Mouse (Mus musculus) neural tube, embryonic 14.5 days (tissue): Measurements from ENCODE around the gene Obscn. TPM values are rescaled to one million over a fixed set of nuclear protein-coding genes. Genes with fewer than 3 reads are reported as not detected.

ENCODE experiments used
- ATAC-seq: fragments of 200-750 bp; cut with Nextera tagmentation; 2 replicates; pipeline ENCODE4 v1.8.0; 2017; ENCODE audit warnings: low read depth, mild to moderate bottlenecking, moderate TSS enrichment, moderate library complexity
- H3K27ac ChIP-seq: fragments of 300-500 bp; sonication (generic); 2 replicates; pipeline ENCODE4 v1.5.1; 2014; ENCODE audit warnings: low read depth, mild to moderate bottlenecking, control low read depth, low read length, moderate library complexity, mixed read lengths
- H3K27me3 ChIP-seq: fragments of 300-500 bp; sonication (generic); 2 replicates; pipeline ENCODE4 v1.6.1; 2014; ENCODE audit warnings: low read length; ENCODE audit not compliant: control insufficient read depth, insufficient read depth
- H3K36me3 ChIP-seq: fragments of 300-500 bp; sonication (generic); 2 replicates; pipeline ENCODE4 v1.6.1; 2014; ENCODE audit warnings: low read length, mixed read lengths; ENCODE audit not compliant: control insufficient read depth, insufficient read depth
- H3K4me1 ChIP-seq: fragments of 300-500 bp; sonication (generic); 2 replicates; pipeline ENCODE4 v1.6.1; 2014; ENCODE audit warnings: low read length; ENCODE audit not compliant: control insufficient read depth, insufficient read depth
- H3K4me2 ChIP-seq: fragments of 300-500 bp; sonication (generic); 2 replicates; pipeline ENCODE4 v1.6.1; 2014; ENCODE audit warnings: mild to moderate bottlenecking, low read depth, low read length, control low read depth
- H3K4me3 ChIP-seq: fragments of 300-500 bp; sonication (generic); 2 replicates; pipeline ENCODE4 v1.5.1; 2014; ENCODE audit warnings: low read depth, low read length, control low read depth, mixed read lengths
- H3K9ac ChIP-seq: fragments of 300-500 bp; sonication (generic); replicated peaks from 2 replicates; pipeline ENCODE4 v1.6.1; 2014; ENCODE audit warnings: low read depth, mild to moderate bottlenecking, control low read depth, low read length, mixed read lengths
- H3K9me3 ChIP-seq: fragments of 300-500 bp; sonication (generic); 2 replicates; pipeline ENCODE4 v1.6.1; 2016; ENCODE audit warnings: low read length; ENCODE audit not compliant: control insufficient read depth
- WGBS: fragments of 180-500 bp; shearing (Covaris S2); extraction: QIAGEN DNeasy Blood & Tissue Kit; methylation state at CpG from one replicate; pipeline ENCODE4 v1.1.7; 2014; 5-methylcytosine and 5-hydroxymethylcytosine counted together
- polyA plus RNA-seq: library from polyadenylated mRNA; unstranded; fragments of >200 nt; fragmentation: Nextera tagmentation; extraction: Ambion mirVana; gene quantifications from 2 replicates; pipeline ENCODE4 v1.2.1, GENCODE M21; 2014

Gene Obscn
- polyA plus RNA-seq, 1 experiment from 2014 or later, result 0.74 TPM

GRCm38 (mm10) chr11:59165616-59166241 is 29.5 kb upstream of the Obscn start:
- Histone ChIP-seq H3K36me3 (no peaks in the 10 kb centered on the region), H3K4me2 (no peak overlapping the region), H3K4me3 (no peak overlapping the region), H3K9me3 (no peaks in the 10 kb centered on the region), H3K27me3 (no peaks in the 10 kb centered on the region), H3K9ac (no peak overlapping the region), H3K27ac (no peak overlapping the region), H3K4me1 (peaks cover 9% of the 10 kb centered on the region)
- 49% methylated on average over 2 of the region's 2 CpGs for WGBS
- no peak for ATAC-seq

- no peaks in the 10 kb centered on the region for H3K9me3 ChIP-seq
- no peaks in the 10 kb centered on the region for H3K27me3 ChIP-seq
- peaks cover 9% of the 10 kb centered on the region for H3K4me1 ChIP-seq
- no peak overlapping the region for H3K27ac ChIP-seq
- ATAC-seq, result no peak
- H3K4me2 ChIP-seq, result 0 out of 2 replicates have a peak overlapping the region, but pooled peaks have one; percentile 68
- no peak overlapping the region; the same call in 1 of the 2 replicates for H3K4me3 ChIP-seq
- no peak overlapping the region for H3K9ac ChIP-seq
- no peaks in the 10 kb centered on the region for H3K36me3 ChIP-seq
- 86% methylated on average over 9 of the region's 9 CpGs for WGBS
These were observed 28.2 kb upstream of the Obscn start for GRCm38 (mm10) chr11:59164384-59164783.

GRCm38 (mm10) chr11:59163255-59164236 is 27.3 kb upstream of the Obscn start, which contains the start of gene Iba57:
Iba57 (minus strand) TSS chr11:59163739.
- 4% methylated on average over 60 of the region's 68 CpGs for WGBS
- H3K4me2 ChIP-seq, result peak within 1 kb of the TSS; percentile 68

GRCm38 (mm10) chr11:59162443-59163254 is 26.4 kb upstream of the Obscn start:
- H3K27ac ChIP-seq, result peak overlapping the region; percentile 100
- peak; percentile 21 for ATAC-seq
- peaks cover 9% of the 10 kb centered on the region for H3K4me1 ChIP-seq
- H3K4me2 ChIP-seq, result peak overlapping the region; percentile 68
- 0 out of 2 replicates have a peak, but pooled peaks cover 3% of the 10 kb centered on the region for H3K36me3 ChIP-seq
- WGBS, result 70% methylated on average over 9 of the region's 9 CpGs
- H3K27me3 ChIP-seq, result no peaks in the 10 kb centered on the region
- H3K4me3 ChIP-seq, result peak overlapping the region; percentile 66
- peak overlapping the region; percentile 46; the same call in 1 of the 2 replicates for H3K9ac ChIP-seq
- no peaks in the 10 kb centered on the region for H3K9me3 ChIP-seq

More at GRCm38 (mm10) chr11:59163255-59164236, 27.3 kb upstream of the Obscn start, which contains the start of gene Iba57:
- Histone ChIP-seq H3K9me3 (no peaks in the 10 kb centered on the region), H3K36me3 (no peaks in the 10 kb centered on the region), H3K4me3 (peak within 1 kb of the TSS; percentile 66), H3K27ac (peak within 1 kb of the TSS; percentile 100), H3K4me1 (peaks cover 9% of the 10 kb centered on the region), H3K27me3 (no peaks in the 10 kb centered on the region), H3K9ac (peak within 1 kb of the TSS; percentile 80)
- peak; percentile 99 for ATAC-seq

- ATAC-seq, result no peak
- 0 out of 2 replicates have a peak, but pooled peaks cover 5% of the 10 kb centered on the region for H3K36me3 ChIP-seq
- no peak overlapping the region for H3K27ac ChIP-seq
- H3K4me2 ChIP-seq, result no peak overlapping the region
- H3K9me3 ChIP-seq, result no peaks in the 10 kb centered on the region
- WGBS, result 86% methylated on average over 5 of the region's 5 CpGs
- H3K27me3 ChIP-seq, result no peaks in the 10 kb centered on the region
- no peak overlapping the region for H3K4me3 ChIP-seq
- H3K4me1 ChIP-seq, result peaks cover 9% of the 10 kb centered on the region
- no peak overlapping the region for H3K9ac ChIP-seq
These were observed 25.2 kb upstream of the Obscn start for GRCm38 (mm10) chr11:59161398-59161797.

- Histone ChIP-seq H3K4me3 (no peak overlapping the region), H3K4me2 (no peak overlapping the region), H3K4me1 (peaks cover 9% of the 10 kb centered on the region), H3K27ac (no peak overlapping the region), H3K9ac (no peak overlapping the region), H3K36me3 (0 out of 2 replicates have a peak, but pooled peaks cover 5% of the 10 kb centered on the region), H3K27me3 (no peaks in the 10 kb centered on the region), H3K9me3 (no peaks in the 10 kb centered on the region)
- no peak for ATAC-seq
- 94% methylated on average over 4 of the region's 4 CpGs for WGBS
These were observed 23.4 kb upstream of the Obscn start for GRCm38 (mm10) chr11:59159558-59159957.

- ATAC-seq, result no peak
- peaks cover 9% of the 10 kb centered on the region for H3K4me1 ChIP-seq
- H3K4me2 ChIP-seq, result no peak overlapping the region
- no peak overlapping the region for H3K9ac ChIP-seq
- 93% methylated on average over 13 of the region's 13 CpGs for WGBS
- H3K27me3 ChIP-seq, result no peaks in the 10 kb centered on the region
- H3K36me3 ChIP-seq, result 0 out of 2 replicates have a peak, but pooled peaks cover 5% of the 10 kb centered on the region
- no peak overlapping the region for H3K4me3 ChIP-seq
- no peak overlapping the region for H3K27ac ChIP-seq
- no peaks in the 10 kb centered on the region for H3K9me3 ChIP-seq
These were observed 22.9 kb upstream of the Obscn start for GRCm38 (mm10) chr11:59159099-59159498.

- Histone ChIP-seq H3K4me1 (no peaks in the 10 kb centered on the region), H3K9ac (no peak overlapping the region), H3K9me3 (no peaks in the 10 kb centered on the region), H3K4me3 (no peak overlapping the region), H3K36me3 (0 out of 2 replicates have a peak, but pooled peaks cover 5% of the 10 kb centered on the region), H3K27me3 (no peaks in the 10 kb centered on the region), H3K27ac (no peak overlapping the region), H3K4me2 (no peak overlapping the region)
- 90% methylated on average over 5 of the region's 5 CpGs for WGBS
- ATAC-seq, result no peak
These were observed 19.7 kb upstream of the Obscn start for GRCm38 (mm10) chr11:59155900-59156299.
